Mouse (Mus musculus): Measurements from ENCODE around the gene S100a7a.
A peak's percentile ranks its signal among the peaks of the same experiment; 100 is the strongest.

S100a7a gene

DNA sequence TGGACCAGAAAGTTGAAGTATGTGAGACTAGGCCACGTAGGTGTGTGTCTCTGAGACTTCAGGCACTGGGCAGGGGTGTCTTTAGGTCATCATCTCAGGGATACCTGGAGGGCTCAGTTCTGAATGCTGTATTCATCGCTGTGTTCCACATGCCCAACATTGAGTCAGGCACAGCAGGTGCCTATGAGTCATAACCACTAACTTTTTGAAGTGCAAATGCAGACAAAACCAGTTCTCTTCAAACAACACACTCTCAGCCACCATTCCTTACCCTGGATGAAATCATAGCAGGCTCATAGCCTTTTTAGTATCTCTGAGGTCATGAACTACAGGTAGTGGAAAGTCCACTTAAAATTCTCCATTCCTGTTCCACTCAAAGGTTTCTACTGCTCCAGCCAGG lies 24.5 kb upstream of the S100a7a start:
- no peak for DNase-seq

GRCm38 (mm10) chr3:90631984-90632383 lies 21.8 kb upstream of the S100a7a start:
- DNase-seq, result no peak

DNA sequence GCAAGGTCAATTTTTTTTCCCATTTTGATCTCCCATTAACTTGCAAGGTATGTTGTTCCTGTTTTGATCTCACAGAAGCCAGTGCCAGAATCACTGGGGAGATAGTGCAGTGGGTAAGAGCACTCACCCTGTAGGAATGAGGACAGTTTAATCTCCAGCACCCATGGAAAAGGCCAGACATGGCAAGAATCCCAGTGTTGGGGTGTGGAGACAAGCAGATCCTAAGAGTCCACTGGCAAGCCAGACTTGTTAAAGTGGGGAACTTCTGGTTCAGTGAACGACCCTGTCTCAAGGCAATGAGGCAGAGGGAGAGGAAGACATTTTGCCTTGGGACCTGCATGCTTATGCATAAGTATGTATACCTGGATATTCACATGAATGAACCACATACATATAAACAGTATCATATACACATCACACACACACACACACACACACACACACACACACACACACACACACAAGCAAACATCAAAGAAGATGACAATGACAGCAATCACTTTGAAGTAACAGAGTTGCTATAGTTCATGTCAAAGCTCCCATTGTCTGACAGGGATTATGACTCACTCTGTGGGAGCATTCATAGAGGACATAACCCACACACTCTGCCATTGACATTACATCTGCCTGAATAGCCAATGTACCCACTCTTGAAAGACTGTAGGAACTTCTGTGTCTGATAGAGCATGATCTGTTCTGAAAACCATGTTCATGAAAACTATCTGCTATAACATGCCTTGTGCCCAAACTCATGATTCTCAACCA lies 15.1 kb upstream of the S100a7a start:
- DNase-seq, result no peak

DNA sequence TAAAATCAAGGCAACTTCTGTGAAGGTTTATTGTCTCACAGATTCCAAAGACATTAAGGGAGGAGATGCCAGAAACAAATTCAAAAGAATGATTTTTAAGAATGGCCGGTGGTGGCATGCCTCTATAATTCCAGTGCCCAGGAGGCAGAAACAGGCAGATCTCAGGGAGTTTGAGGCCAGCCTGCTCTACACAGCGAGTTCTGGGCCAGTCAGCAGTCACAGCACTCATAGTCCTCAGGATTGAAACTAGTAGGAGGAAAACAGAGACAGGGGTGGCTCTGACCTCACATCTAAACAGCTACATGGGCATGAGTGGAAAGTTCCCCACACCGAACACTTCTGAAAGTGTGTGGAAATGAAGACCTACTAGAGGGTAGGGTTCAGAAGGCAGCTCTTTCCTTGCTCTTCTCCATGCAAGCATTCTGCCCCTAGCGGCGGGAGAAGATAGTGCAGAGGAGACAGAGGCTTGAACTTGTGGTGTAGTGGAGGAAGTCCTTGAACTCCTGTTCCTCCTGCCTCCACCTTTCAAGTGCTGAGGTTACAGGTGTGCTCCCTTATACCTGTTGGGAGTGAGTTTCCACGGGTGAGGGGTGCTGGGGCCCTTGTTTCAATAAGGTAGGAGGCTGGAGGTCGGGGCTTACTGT lies 14.2 kb upstream of the S100a7a start:
- peak; percentile 33 for DNase-seq

DNA sequence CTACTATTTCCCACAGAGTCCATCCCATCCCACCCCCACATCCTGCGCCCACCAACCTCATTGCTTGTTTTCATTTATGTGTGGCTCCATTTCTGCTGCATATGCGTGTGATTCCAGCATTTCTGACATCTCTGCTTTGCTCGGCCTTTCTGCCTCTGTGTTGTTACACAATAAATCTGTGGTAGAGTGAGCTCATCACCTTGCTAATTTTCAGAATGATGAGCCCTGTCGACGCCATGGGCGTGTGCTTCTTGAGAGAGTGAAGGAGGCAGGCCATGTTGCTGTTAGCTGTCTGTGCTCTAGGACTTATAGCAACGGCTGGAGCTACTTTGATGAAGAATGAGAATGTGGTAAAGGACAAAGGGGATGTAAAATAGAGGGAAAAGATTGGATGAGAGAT lies 12.8 kb upstream of the S100a7a start:
- DNase-seq, result no peak

DNA sequence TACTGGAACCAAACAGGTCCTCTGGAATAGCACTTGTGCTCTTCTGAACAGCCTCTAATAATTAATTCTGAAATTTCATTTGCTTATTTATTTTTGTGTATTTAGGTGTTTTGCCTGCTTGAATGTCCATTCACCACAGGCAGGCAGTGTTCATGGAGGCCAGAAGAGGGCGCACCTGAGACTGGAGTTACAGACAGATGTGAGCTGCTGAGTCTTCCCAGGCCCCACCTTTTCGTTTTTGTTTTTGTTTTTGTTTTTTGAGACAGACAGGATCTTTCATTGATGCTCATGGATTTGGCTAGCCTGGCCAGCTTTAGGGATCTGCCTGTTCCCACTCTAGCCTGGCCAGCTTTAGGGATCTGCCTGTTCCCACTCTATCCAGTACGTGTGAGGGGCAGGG lies 9.6 kb upstream of the S100a7a start:
- peak; percentile 69 for DNase-seq

- DNase-seq, result no peak
These were observed 6.5 kb upstream of the S100a7a start for GRCm38 (mm10) chr3:90647291-90647690.

DNA sequence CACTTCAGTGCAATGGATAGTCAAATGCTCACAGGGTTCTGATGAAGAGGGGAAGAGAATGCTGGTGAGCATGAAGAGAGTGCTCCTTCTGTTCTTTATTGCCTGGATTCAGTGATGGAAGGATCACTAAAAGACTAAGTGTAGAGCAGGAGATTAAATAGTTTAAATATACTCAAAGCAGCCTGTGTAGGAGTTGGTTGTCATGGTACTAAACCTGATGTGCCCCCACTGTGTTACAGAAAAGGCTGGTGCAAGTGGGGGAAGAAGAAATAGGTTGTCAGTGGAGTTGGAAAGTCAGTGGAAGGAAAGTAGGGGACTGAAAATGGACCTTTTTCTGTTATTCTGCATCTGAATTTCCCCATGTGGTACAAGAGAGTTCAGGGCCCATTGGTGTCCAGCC lies 4.8 kb upstream of the S100a7a start:
- DNase-seq, result no peak

DNA sequence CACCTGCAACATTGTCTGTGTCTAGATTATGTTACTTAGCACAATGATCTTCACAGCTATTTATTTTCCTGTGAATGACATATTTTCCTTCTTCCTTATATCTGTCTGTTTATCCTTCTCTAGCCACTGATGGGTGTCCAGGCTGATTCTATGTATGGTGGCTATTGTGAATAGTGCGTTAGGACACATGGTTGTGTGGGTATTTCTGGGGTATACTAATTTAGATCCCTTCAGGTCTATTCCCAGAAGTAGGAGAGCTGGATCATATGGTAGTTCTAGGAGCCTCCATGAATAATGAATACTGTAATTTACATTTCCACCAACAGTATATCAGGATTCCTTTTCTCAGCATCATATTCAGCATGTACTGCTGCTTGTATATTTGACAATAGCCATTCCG lies 4.0 kb upstream of the S100a7a start:
- DNase-seq, result no peak

GRCm38 (mm10) chr3:90652878-90653508 lies 824 bp upstream of the S100a7a start:
- DNase-seq, result peak; percentile 70

DNA sequence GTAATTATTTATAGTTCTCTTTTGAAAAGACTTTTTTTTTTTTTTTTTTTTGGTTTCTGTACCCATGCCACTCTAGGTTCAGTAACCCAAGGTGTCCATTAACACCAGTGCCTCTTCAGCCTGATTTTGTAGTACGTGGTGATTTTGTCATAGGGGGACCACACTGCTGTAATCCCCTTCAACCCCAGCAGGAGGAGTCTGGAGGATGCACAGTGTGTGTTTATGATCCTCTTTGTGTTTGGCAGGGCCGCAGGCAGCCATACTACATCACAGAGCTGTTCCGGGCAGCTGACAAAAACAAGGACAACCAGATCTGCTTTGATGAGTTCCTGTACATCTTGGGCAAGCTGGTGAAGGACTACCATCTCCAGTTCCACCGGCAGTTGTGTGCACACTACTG lies 3.6 kb downstream of the S100a7a start:
- no peak for DNase-seq

- DNase-seq, result no peak
These were observed 5.7 kb downstream of the S100a7a start for GRCm38 (mm10) chr3:90659364-90660044.

- DNase-seq, result peak; percentile 47
These were observed 10.4 kb downstream of the S100a7a start for GRCm38 (mm10) chr3:90664219-90664618.

GRCm38 (mm10) chr3:90668846-90669245 lies 15.0 kb downstream of the S100a7a start, which contains the start of gene S100a8:
TSS of gene S100a8 (plus strand) at chr3:90668978.
- DNase-seq, result no peak

DNA sequence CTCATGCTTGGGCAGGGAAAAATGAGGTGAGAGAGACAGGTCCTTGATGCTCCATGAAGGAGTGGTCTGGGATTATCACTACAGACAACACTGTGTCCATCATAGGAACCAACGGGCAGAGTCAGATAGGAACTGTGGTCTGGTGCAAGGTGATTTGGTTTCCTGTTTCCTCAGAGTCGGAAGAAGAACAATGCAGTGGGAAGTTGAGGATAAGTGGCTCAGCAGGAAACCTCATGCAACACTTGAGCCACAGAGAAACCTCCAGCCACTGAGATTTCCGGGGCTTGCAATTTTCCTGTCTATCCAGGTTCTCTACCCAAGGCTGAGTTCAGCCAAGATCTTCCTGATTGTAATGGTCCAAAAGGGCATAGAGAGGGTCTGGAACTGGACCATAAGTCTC lies 24.8 kb downstream of the S100a7a start:
- DNase-seq, result no peak

- DNase-seq, result no peak
These were observed 30.1 kb downstream of the S100a7a start for GRCm38 (mm10) chr3:90683929-90684328.

GRCm38 (mm10) chr3:90686835-90687234 lies 33.0 kb downstream of the S100a7a start:
- DNase-seq, result no peak

DNA sequence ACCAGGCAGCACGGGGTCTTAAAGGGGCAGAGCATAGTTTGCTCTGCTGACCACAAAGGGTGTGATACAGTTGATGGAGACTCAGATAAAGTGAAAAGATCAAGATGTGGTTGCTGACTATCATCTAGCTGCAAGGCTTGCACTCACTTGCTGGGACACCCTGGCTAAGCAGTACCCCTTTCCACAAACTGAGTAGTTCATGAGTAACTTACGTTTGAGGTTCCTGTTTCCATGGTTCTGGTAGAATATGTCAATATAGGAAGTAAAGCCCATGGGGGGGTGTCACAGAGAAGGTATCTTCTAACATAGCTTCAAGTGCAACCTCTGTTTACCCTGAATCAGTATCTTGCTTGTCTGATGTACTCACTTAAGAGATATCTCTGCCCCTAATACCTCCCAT lies 39.7 kb downstream of the S100a7a start:
- no peak for DNase-seq

- DNase-seq, result no peak
These were observed 41.8 kb downstream of the S100a7a start, which contains the start of gene S100a9 for GRCm38 (mm10) chr3:90695613-90696012. TSS of gene S100a9 (minus strand) at chr3:90695721.

- no peak for DNase-seq
These were observed 48.4 kb downstream of the S100a7a start for GRCm38 (mm10) chr3:90702244-90702643.
